Mouse (Mus musculus): ENCODE data around the gene Rbm34.
"Not testable (repeated sequence)": the region's sequence is repeated elsewhere in the genome, so short reads cannot be mapped to it uniquely, and the experiment has no call there.

Gene Rbm34

DNA sequence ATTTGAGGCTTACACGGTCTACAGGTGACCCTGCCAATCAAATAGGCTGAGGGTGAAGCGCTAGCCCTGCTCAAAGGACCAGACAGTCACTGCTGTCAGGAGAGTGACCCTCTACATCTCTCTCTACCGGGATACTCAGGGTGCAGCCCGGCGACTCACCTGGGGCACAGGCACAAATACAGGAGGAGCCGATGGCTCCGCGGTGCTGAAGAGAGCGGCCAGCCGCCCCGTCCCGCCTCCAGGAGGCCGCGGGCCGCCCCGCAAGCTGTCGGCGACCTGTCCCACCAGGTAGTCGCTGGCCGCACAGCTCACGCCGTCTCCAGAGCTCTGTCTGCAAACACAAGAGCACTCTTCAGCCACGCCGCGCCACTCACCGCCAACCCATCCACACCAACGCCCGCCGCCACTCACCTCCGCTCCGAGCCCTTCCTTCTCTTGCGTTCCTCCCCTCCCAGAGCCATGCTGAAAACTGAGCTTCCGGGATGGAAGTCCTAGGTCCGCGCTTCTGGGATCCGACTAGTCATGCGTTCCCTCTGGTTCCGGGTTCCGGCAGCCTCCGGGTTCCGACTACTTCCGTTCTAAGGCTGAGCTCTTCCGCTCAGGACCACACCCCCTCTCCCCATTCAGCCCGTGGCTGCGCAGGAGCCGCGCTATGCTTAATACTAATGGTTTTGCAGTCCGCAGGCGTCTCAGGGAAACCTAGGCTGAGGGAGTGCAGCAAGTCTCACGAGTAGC, at the start of gene Rbm34:
Gene Rbm34, minus strand, starts transcription at position 493 of the 735 bp plus-strand sequence.
- peak; percentile 90 for DNase-seq

GRCm38 (mm10) chr8:127011668-127012067, 40.8 kb upstream of the Rbm34 start:
- no peak for DNase-seq

DNA sequence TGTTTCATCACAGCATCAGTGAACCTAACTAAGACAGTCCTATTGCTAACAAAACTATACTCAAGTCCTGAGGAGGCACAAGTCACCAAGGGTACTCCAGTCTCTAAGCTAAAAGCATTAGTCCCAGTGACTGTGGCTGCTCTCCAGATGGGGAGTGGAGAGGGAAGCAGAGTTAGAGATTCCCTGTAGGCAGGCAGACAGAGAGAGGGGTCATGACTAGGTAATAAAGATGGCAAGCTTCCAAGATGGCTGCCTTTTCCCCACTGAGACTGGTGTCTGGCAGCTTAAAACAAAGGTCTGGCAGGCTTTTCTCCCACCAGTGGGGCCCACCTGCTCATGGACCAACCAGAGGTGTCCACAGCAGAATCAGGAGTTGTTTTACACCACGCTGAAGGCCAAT, 23.6 kb upstream of the Rbm34 start:
- no peak for DNase-seq

GRCm38 (mm10) chr8:126989363-126990153, 18.7 kb upstream of the Rbm34 start:
- DNase-seq: no peak

- DNase-seq: no peak
These were observed 17.6 kb upstream of the Rbm34 start for GRCm38 (mm10) chr8:126988346-126989006.

- peak; percentile 76 for DNase-seq
These were observed 15.6 kb upstream of the Rbm34 start for GRCm38 (mm10) chr8:126986495-126986894.

DNA sequence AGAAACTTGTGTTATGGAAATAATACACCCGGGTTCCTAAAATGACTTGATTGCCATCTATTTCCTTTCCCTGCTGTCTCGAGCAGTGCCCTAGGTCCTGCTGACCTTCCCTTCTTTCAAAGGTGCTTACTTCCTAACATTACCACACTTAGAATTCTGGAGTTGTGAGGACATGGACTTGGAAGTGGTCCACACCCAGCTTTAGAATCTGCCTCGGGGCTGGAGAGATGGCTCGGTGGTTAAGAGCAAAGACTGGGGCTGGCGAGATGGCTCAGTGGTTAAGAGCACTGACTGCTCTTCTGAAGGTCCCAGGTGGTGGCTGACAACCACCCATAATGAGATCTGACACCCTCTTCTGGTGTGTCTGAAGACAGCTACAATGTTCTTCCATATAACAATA, 9.2 kb upstream of the Rbm34 start:
- DNase-seq: no peak

DNA sequence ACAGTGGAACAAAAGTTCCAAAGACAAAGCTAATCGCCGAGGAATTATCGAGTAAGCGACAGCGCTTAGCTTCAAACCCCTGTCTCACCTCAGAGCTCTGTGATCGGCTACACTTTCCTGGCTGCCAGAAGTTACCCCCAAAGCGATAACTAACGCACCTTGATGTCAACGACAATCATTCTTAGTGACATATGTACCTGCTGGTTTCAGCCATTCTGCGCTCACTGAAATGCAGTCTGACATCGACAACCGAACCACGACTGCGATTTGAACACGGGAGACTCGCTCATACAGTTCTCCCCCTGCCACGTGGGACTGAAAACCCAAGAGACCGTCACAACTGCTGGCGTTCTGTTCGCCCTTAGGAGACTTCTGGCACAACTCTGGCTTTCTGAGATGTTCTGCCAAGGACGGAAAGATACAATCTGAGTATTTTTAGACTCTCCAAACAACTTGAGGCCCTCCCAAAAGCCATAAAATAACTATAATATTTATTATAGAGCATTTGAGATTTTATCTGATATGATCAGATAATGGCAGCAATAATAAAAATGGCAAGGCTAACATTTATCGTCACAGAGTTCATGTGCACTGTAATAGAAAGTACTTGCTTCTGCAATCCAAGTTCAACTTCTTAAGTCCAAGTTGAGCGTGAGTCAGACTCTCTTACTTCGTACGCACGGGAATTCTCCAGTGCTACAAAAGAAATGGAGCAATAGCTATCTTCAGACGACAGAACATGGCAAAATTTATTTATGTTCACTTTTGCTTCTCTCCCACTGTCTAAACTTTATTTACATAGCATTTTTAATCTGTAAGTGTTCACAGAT, 8.4 kb upstream of the Rbm34 start:
- DNase-seq: no peak

DNA sequence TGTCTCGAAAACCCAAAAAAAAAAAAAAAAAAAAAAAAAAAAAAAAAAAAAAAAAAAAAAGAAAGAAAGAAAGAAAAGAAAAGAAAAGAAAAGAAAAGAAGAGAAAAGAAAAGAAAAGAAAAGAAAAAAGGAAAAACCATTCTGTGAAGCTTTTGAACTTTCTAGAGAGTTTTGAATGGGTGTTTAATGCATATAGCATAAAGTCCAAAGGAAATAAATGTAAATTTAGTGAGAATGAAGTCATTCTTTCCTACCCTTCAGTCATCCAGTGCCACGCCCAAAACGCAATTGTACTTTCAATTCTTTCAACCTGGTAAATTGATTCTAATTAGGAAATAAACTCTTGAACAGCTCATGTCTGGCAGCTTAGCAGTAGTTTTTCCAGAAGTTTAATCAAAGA, 7.7 kb upstream of the Rbm34 start:
- DNase-seq: not testable (repeated sequence)

DNA sequence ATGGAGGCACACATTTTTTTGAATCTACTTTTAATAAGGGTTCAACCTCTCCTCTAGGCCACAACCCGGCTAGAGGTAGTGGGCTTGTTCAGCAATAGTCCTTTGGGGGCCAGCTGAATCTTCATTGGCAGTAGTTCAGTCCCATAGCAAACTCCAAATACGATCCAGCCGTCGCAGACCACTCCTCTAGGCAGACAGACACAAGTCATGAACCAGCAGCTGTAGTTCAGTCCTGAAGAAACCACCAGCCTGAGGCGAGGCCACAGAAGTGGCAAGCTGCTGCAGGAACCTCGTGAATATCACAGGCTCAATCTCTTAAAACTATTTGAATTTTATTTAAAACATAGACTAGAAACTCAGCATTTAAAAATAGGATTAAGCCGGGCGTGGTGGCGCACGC, 7.2 kb upstream of the Rbm34 start:
- no peak for DNase-seq

GRCm38 (mm10) chr8:126976608-126977348, 5.9 kb upstream of the Rbm34 start:
- DNase-seq: no peak

- DNase-seq: no peak
These were observed 4.8 kb upstream of the Rbm34 start for GRCm38 (mm10) chr8:126975706-126976105.

GRCm38 (mm10) chr8:126974511-126974910, 3.6 kb upstream of the Rbm34 start:
- DNase-seq: no peak

DNA sequence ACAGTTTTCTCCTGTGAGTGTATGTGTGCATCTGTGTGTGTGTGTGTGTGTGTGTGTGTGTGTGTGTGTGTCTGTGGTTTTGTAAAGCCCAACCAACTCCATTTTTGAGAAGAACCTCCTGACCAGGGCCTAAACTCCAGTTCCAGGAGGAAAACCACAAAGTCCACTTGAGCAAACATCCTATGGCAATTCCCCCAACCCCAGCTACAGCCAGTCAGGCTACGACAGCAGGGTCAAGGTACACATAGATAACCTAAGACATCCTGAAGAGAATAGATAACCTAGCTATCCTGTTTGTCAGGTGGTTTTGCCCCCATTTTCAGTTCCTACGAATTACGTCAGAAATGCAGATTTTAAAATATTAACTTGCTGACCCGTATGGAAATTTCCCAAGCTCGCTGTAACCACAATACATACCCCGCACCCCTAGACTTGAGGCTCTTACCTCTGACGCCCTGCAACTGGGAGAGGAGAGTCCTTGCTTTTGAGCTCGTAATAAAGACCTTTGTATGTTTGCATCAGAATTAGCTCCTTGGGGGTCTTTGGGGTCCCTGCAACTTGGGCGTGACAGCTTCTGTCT, 2.9 kb upstream of the Rbm34 start:
- no peak for DNase-seq

GRCm38 (mm10) chr8:126972649-126973048, 1.8 kb upstream of the Rbm34 start:
- no peak for DNase-seq

- peak; percentile 12 for DNase-seq
These were observed 1.2 kb upstream of the Rbm34 start for GRCm38 (mm10) chr8:126972102-126972501.

- DNase-seq: no peak
These were observed 418 bp upstream of the Rbm34 start for GRCm38 (mm10) chr8:126971314-126971664.

- DNase-seq: no peak
These were observed 1.3 kb downstream of the Rbm34 start for GRCm38 (mm10) chr8:126969546-126969945.

- DNase-seq: no peak
These were observed 2.8 kb downstream of the Rbm34 start for GRCm38 (mm10) chr8:126968107-126968506.

DNA sequence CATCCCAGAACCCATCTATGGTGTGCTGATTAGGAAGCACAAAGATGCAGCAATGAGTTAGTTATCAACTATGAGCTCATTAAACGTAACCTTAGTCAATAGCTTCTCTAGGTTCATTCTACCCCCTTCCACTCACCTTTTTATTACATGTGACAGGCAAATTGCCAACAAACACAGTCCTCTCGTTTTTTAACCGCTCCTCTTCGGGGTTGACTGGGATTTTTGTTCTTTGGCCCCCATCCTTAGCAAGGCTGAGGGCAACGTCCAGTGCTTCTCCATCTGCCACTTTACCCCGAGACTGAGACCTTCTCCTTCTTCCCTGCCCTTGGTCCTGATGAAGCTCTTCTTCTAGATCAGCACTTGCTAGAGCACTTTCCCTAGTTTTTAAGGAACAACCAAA, 5.6 kb downstream of the Rbm34 start:
- no peak for DNase-seq

GRCm38 (mm10) chr8:126962871-126963270, 8.0 kb downstream of the Rbm34 start:
- no peak for DNase-seq

GRCm38 (mm10) chr8:126961516-126961915, 9.4 kb downstream of the Rbm34 start:
- DNase-seq: no peak

Measured in cerebellum, adult 11-12 months (tissue).